Comparison of ENCODE assay signal across 20 mouse cellular contexts in the genomic region with DNA sequence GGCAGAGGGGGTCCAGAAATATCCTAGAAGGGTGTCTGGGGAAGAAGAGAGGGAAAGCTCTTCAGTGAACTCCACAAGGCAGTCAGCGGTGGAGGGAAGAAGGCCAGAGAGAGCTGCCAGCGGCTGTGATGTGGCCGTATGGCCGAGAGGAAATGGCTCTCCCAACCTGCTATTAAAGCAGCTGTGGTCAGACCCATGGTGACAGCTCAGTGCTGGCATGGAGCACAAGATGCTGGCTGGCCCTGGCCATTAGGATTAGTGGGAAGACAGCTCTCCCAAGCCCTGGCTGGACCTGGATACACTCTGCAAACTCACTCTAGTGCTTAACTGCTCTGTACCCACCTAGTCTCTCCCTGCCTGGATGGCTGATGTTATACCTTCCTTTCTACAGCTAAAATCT.
A peak's percentile ranks its signal among the peaks of the same experiment; 100 is the strongest.
DNase-seq lines count a peak whose midpoint lies in the region; ATAC-seq and TF ChIP-seq lines count a peak whose summit lies in the region.
"Had no signal": no experiment of that assay in that cellular context is flagged by ENCODE, and none has a peak within 500 bp of the region (broad histone marks: within the 10 kb centered on the region; RNA-seq: fewer than 3 reads in every experiment).

No protein-coding gene starts in this region.

- intact Hi-C loops in gastrocnemius, adult 2 months (cut with DNase I): no loop called here

- no peak overlapping the region; the same call in 1 of the 2 replicates for H3K9ac ChIP-seq in MEL (ENCODE audit: control insufficient read depth, low read depth, low read length, poor library complexity, severe bottlenecking)
- no peak overlapping the region for H3K9ac ChIP-seq in limb, embryonic 15.5 days
- H3K9ac ChIP-seq: embryonic facial prominence, embryonic 13.5 days; heart, embryonic 13.5 days; limb, embryonic 12.5 days; liver, embryonic 13.5 days; lung, embryonic 15.5 days; midbrain, embryonic 12.5 days; neural tube, embryonic 13.5 days had no signal

- H3K27me3 ChIP-seq in MEL (ENCODE audit: control insufficient read depth in 1 of 2, insufficient read depth in 2 of 2, low read length in 2 of 2): no peaks in the 10 kb centered on the region
- H3K27me3 ChIP-seq in limb, embryonic 15.5 days: no peaks in the 10 kb centered on the region
- H3K27me3 ChIP-seq: liver, embryonic 13.5 days; lung, embryonic 15.5 days had no signal

- 34% methylated on average over 4 of the region's 4 CpGs for WGBS in limb, embryonic 15.5 days

- H3K36me3 ChIP-seq in MEL (ENCODE audit: control insufficient read depth in 1 of 2, insufficient read depth in 2 of 2, low read length in 2 of 2): peaks cover 0 to 44% of the 10 kb centered on the region in 2 experiments; a peak in 2 of 4 replicates
- no peaks in the 10 kb centered on the region for H3K36me3 ChIP-seq in limb, embryonic 15.5 days
- H3K36me3 ChIP-seq: embryonic facial prominence, embryonic 13.5 days; heart, embryonic 13.5 days; hindbrain, embryonic 10.5 days; limb, embryonic 12.5 days; liver, embryonic 13.5 days; lung, embryonic 15.5 days; midbrain, embryonic 12.5 days; neural tube, embryonic 13.5 days had no signal

- TF ChIP-seq CTCF in gastrocnemius, adult 2 months (IDR thresholded peaks at IDR 0.05): no peak
- no peak for TF ChIP-seq CTCF in layer of hippocampus, adult 2 months (conservative IDR thresholded peaks at IDR 0.05)
- TF ChIP-seq CTCF in MEL (IDR thresholded peaks at IDR 0.05 in 2 of 3, conservative IDR thresholded peaks at IDR 0.05 in 1 of 3; ENCODE audit: control insufficient read depth in 1 of 3, insufficient read depth in 1 of 3, low read depth in 2 of 3, low read length in 3 of 3, poor library complexity in 1 of 3, severe bottlenecking in 1 of 3): no peak

- peaks cover 28 to 46% of the 10 kb centered on the region in 2 experiments for H3K4me1 ChIP-seq in MEL (ENCODE audit: control insufficient read depth in 1 of 2, insufficient read depth in 2 of 2, low read length in 2 of 2)
- H3K4me1 ChIP-seq in limb, embryonic 15.5 days: peaks cover 31% of the 10 kb centered on the region

- no peak for TF ChIP-seq EP300 in MEL (IDR thresholded peaks at IDR 0.05; ENCODE audit: low read depth in 1 of 2, low read length in 2 of 2)

- ATAC-seq in limb, embryonic 15.5 days (ENCODE audit: insufficient number of reproducible peaks, low FRiP score, low TSS enrichment, low read depth): no peak

- no peak overlapping the region for H3K4me2 ChIP-seq in limb, embryonic 15.5 days
- H3K4me2 ChIP-seq: embryonic facial prominence, embryonic 13.5 days; heart, embryonic 13.5 days; limb, embryonic 12.5 days; liver, embryonic 13.5 days; lung, embryonic 15.5 days; midbrain, embryonic 12.5 days; neural tube, embryonic 13.5 days had no signal

- no peak for TF ChIP-seq POLR2A in MEL (IDR thresholded peaks at IDR 0.05; ENCODE audit: control insufficient read depth in 1 of 2, insufficient read depth in 1 of 2, low read depth in 1 of 2, low read length in 2 of 2, poor library complexity in 1 of 2)

- H3K4me3 ChIP-seq in gastrocnemius, adult 2 months: no peak overlapping the region
- no peak overlapping the region for H3K4me3 ChIP-seq in layer of hippocampus, adult 2 months
- H3K4me3 ChIP-seq in MEL (ENCODE audit: control insufficient read depth in 1 of 2, insufficient read depth in 1 of 2, low read depth in 2 of 2, low read length in 2 of 2): no peak overlapping the region
- no peak overlapping the region for H3K4me3 ChIP-seq in limb, embryonic 15.5 days
- H3K4me3 ChIP-seq: embryonic facial prominence, embryonic 13.5 days; heart, embryonic 13.5 days; hindbrain, embryonic 10.5 days; limb, embryonic 12.5 days; liver, embryonic 13.5 days; lung, embryonic 15.5 days; midbrain, embryonic 12.5 days; neural tube, embryonic 13.5 days had no signal

- H3K79me2 ChIP-seq in MEL (ENCODE audit: control insufficient read depth, insufficient read depth, low read length, poor library complexity): no peaks in the 10 kb centered on the region; the same call in 1 of the 2 replicates

- DNase-seq in gastrocnemius, adult 2 months: peak; percentile 44
- no peak for DNase-seq in gastrocnemius, postnatal 10 days
- no peak for DNase-seq in layer of hippocampus, adult 2 months (ENCODE audit: low spot score in 2 of 2)
- DNase-seq in layer of hippocampus, postnatal 36 days: no peak
- no peak for DNase-seq in MEL (ENCODE audit: low read depth, low spot score)
- DNase-seq in layer of hippocampus, postnatal 10 days (ENCODE audit: low spot score in 2 of 2): no peak
- DNase-seq: B cell, adult 2 months; cerebellum, adult 9-10 months; kidney, adult 2 months; kidney, postnatal 10 days; thymus, postnatal 36 days had no signal

- no peak for TF ChIP-seq RAD21 in MEL (IDR thresholded peaks at IDR 0.05; ENCODE audit: low read depth, low read length)

- no peaks in the 10 kb centered on the region for H3K9me3 ChIP-seq in MEL (replicated peaks; ENCODE audit: insufficient read depth, low read length)
- H3K9me3 ChIP-seq in limb, embryonic 15.5 days: no peaks in the 10 kb centered on the region
- H3K9me3 ChIP-seq: embryonic facial prominence, embryonic 13.5 days; heart, embryonic 13.5 days; hindbrain, embryonic 10.5 days; limb, embryonic 12.5 days; liver, embryonic 13.5 days; lung, embryonic 15.5 days; midbrain, embryonic 12.5 days; neural tube, embryonic 13.5 days had no signal

- H3K27ac ChIP-seq in gastrocnemius, adult 2 months: no peak overlapping the region
- peak overlapping the region; percentile 33; the same call in 1 of the 2 replicates for H3K27ac ChIP-seq in layer of hippocampus, adult 2 months
- peak overlapping the region; percentile 96 for H3K27ac ChIP-seq in MEL (ENCODE audit: control insufficient read depth, low read depth, low read length)
- 0 out of 2 replicates have a peak overlapping the region, but pooled peaks have one; percentile 57 for H3K27ac ChIP-seq in limb, embryonic 15.5 days
- H3K27ac ChIP-seq: embryonic facial prominence, embryonic 13.5 days; heart, embryonic 13.5 days; hindbrain, embryonic 10.5 days; limb, embryonic 12.5 days; liver, embryonic 13.5 days; lung, embryonic 15.5 days; midbrain, embryonic 12.5 days; neural tube, embryonic 13.5 days had no signal

TF ChIP-seq in MEL, 35 proteins besides CTCF, POLR2A, EP300 and RAD21:
- TF ChIP-seq RCOR1 (IDR thresholded peaks at IDR 0.05; ENCODE audit: low read depth, low read length) (no peak), UBTF (IDR thresholded peaks at IDR 0.05; ENCODE audit: borderline replicate concordance, insufficient read depth, low read depth, low read length) (no peak), USF2 (IDR thresholded peaks at IDR 0.05; ENCODE audit: borderline replicate concordance in 1 of 2, insufficient read depth in 1 of 2, low read depth in 1 of 2, low read length in 2 of 2) (no peak), MAZ (IDR thresholded peaks at IDR 0.05; ENCODE audit: low read depth, low read length) (no peak), ETS1 (IDR thresholded peaks at IDR 0.05; ENCODE audit: low read depth, low read length) (no peak), MAFK (IDR thresholded peaks at IDR 0.05; ENCODE audit: borderline replicate concordance, low read depth, low read length) (no peak), NELFE (IDR thresholded peaks at IDR 0.05; ENCODE audit: low read depth, low read length) (no peak), ZMIZ1 (IDR thresholded peaks at IDR 0.05; ENCODE audit: low read depth, low read length) (no peak), ELF1 (IDR thresholded peaks at IDR 0.05; ENCODE audit: low read depth, low read length) (no peak), E2F4 (IDR thresholded peaks at IDR 0.05; ENCODE audit: borderline replicate concordance, low read depth, low read length) (no peak), USF1 (IDR thresholded peaks at IDR 0.05; ENCODE audit: low read depth, low read length) (no peak), TBP (IDR thresholded peaks at IDR 0.05; ENCODE audit: low read depth, low read length) (no peak), BHLHE40 (IDR thresholded peaks at IDR 0.05; ENCODE audit: borderline replicate concordance, low read depth, low read length) (no peak)
TF ChIP-seq in MEL: peak in this region for 0.
